Mouse (Mus musculus): Measurements from ENCODE around the gene Olfr448. TPM values are rescaled to one million over a fixed set of nuclear protein-coding genes. Genes with fewer than 3 reads are reported as not detected.

Gene Olfr448
- polyA plus RNA-seq, 1 experiment from 2014 or later = not detected

Other genes with a start within 250 kb of the Olfr448 start
- gene Tcaf2, start 245.2 kb upstream of the Olfr448 start, polyA plus RNA-seq (2014; fragmentation: Nextera tagmentation; extraction: Ambion mirVana) = 1.8 and 3.0 TPM in 2 replicates
- gene Tcaf1, start 180.4 kb upstream of the Olfr448 start, polyA plus RNA-seq (2014; fragmentation: Nextera tagmentation; extraction: Ambion mirVana) = 87.0 and 89.6 TPM in 2 replicates
- gene Olfr453, start 151.1 kb upstream of the Olfr448 start, polyA plus RNA-seq (2014; fragmentation: Nextera tagmentation; extraction: Ambion mirVana) = not detected in 2 replicates
- gene Olfr38, start 134.0 kb upstream of the Olfr448 start, polyA plus RNA-seq (2014; fragmentation: Nextera tagmentation; extraction: Ambion mirVana) = not detected in 2 replicates
- not detected in 2 replicates for gene Olfr452, start 105.3 kb upstream of the Olfr448 start, polyA plus RNA-seq (2014; fragmentation: Nextera tagmentation; extraction: Ambion mirVana)
- not detected in 2 replicates for gene Olfr450, start 78.5 kb upstream of the Olfr448 start, polyA plus RNA-seq (2014; fragmentation: Nextera tagmentation; extraction: Ambion mirVana)
- gene Olfr449, start 56.1 kb upstream of the Olfr448 start, polyA plus RNA-seq (2014; fragmentation: Nextera tagmentation; extraction: Ambion mirVana) = not detected in 2 replicates
- gene Olfr447, start 18.4 kb downstream of the Olfr448 start, polyA plus RNA-seq (2014; fragmentation: Nextera tagmentation; extraction: Ambion mirVana) = not detected in 2 replicates
- not detected in 2 replicates for gene Olfr446, start 30.9 kb downstream of the Olfr448 start, polyA plus RNA-seq (2014; fragmentation: Nextera tagmentation; extraction: Ambion mirVana)
- not detected in 2 replicates for gene Olfr444, start 58.6 kb downstream of the Olfr448 start, polyA plus RNA-seq (2014; fragmentation: Nextera tagmentation; extraction: Ambion mirVana)
- not detected in 2 replicates for gene Olfr441, start 215.9 kb downstream of the Olfr448 start, polyA plus RNA-seq (2014; fragmentation: Nextera tagmentation; extraction: Ambion mirVana)

Data from limb, embryonic 11.5 days (tissue).